Mouse (Mus musculus): ENCODE measurements around the gene Psma5. TPM values are rescaled to one million over a fixed set of nuclear protein-coding genes. Genes with fewer than 3 reads are reported as not detected.

Gene Psma5
- polyA plus RNA-seq, 1 experiment from 2014 or later: 259 TPM

DNA sequence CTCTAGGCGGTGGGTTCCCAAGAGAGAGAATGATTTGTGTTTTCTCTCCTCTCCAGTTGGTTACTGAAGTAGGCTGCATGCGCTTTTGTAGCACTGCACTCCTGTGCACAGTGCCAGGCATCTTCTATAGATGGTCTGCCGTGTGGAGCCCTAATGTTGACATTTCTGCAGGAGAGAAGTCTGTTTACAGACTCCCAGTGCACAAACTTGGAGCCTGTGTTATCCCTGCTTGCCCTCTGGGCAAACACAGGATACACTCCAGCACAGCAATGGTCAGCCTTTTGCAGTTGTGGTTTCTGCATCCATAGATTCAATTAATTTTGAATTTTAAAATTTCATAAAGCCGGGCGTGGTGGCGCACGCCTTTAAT is 40.3 kb downstream of the Psma5 start:
- 0 out of 2 replicates have a peak, but pooled peaks have one; percentile 19 for ATAC-seq (ENCODE audit: low read depth)
- H3K4me3 ChIP-seq: no peak overlapping the region
- 61% methylated on average over 7 of the region's 7 CpGs for WGBS
- no peaks in the 10 kb centered on the region for H3K36me3 ChIP-seq
- peak overlapping the region; percentile 47; the same call in 1 of the 2 replicates for H3K4me2 ChIP-seq
- peak overlapping the region; percentile 58 for H3K9ac ChIP-seq
- no peaks in the 10 kb centered on the region for H3K9me3 ChIP-seq
- H3K27ac ChIP-seq (replicated peaks): peak overlapping the region; percentile 61
- H3K4me1 ChIP-seq (replicated peaks): peaks cover 57% of the 10 kb centered on the region
- H3K27me3 ChIP-seq: no peaks in the 10 kb centered on the region

DNA sequence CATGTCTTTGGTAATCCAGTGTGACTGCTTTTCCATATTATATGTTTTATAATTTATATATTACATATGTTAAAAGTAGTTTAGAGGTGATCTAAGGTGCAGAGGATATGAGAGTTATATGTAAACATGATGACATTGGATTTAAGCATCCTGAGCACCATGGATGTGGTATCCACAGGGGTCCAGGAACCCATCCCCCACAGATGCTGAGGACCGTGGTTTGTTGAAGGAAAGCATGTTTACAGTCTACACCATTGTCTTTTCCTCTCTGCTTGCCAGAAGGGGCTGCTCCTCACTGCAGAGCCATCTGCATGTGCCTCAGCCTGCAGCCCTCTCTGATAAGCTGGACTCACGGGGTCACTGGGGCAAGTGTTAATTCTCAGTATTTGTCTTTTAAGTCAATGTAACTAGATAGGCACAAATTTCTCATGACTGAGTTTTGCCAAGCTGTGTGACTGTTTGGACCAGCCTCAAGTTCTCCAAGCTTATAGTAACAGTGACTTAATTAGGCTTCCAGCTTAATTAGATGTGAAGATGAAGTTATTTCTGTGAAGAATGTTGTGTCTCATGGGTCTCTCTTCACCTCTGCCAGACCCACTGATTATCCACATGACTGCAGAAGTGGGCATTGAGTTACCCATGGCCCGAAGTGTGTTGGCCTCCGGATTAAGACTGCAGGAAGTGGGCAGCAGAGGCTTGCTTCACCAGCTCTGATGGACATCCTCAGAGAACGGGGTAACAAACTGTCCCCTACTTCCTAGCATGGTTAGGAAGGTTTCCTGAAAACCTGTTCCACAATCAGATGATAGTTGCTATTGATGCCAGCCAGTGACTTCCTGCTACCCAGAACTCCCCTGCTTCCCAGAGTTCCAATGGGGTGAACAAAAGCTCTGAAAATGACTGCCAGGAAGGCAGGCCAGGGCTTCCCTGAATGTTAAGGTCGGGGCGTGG is 41.2 kb downstream of the Psma5 start:
- Histone ChIP-seq H3K9me3 (no peaks in the 10 kb centered on the region), H3K27ac (replicated peaks) (no peak overlapping the region), H3K4me2 (no peak overlapping the region), H3K4me3 (no peak overlapping the region), H3K36me3 (no peaks in the 10 kb centered on the region), H3K4me1 (replicated peaks) (peaks cover 55% of the 10 kb centered on the region), H3K27me3 (no peaks in the 10 kb centered on the region), H3K9ac (no peak overlapping the region)
- 68% methylated on average over 7 of the region's 7 CpGs for WGBS
- ATAC-seq (ENCODE audit: low read depth): no peak

DNA sequence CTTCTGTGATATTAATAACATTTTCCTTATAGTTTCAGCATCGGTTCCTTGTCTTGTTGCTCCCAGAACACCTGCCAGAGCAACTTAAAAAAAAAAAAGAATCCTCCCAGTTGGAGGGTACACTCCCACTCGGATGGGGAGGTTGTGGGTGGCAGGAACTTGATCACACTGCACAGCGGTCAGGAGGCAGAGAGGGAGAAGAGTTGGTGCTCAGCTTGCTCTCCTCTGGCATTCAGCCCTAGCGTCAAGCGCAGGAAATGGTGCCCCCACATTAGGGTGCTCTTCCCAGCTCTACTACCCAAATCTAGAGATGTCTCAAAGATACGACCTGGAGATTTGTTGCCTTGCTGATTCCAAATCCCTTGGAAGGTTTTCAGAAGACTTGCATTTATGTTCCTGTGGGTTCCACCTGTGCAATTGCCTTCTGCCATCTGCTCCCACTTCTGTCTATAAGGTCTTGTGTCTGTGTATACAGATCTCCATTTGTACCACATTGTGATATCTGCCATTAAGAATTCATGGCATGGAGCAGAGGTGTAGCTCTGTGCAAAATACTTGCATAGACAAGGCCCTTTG is 43.8 kb downstream of the Psma5 start:
- peaks cover 44% of the 10 kb centered on the region for H3K4me1 ChIP-seq (replicated peaks)
- no peak for ATAC-seq (ENCODE audit: low read depth)
- H3K36me3 ChIP-seq: 0 out of 2 replicates have a peak, but pooled peaks cover 6% of the 10 kb centered on the region
- no peak overlapping the region for H3K27ac ChIP-seq (replicated peaks)
- H3K9me3 ChIP-seq: no peaks in the 10 kb centered on the region
- no peak overlapping the region for H3K4me3 ChIP-seq
- WGBS: 85% methylated on average over 6 of the region's 6 CpGs
- no peak overlapping the region for H3K4me2 ChIP-seq
- H3K27me3 ChIP-seq: no peaks in the 10 kb centered on the region
- H3K9ac ChIP-seq: no peak overlapping the region

DNA sequence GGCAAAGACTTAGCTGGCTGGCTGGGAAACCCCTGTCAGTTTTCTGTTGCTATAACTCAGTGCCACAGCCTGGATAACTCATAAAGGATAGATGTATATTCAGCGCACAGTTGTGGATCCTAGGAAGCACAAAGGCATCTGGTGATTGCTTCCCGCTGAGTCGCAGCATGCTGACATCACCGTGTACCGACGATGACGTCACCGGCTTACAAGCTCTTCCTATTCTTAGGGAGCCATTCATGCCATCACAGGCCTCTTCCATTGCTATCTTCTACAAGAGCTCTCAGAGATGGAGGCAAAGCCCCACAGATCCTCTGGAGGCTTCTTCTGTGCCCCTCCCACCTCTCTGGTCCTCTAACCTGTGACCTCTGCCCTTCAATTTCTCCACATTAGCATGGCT is 47.0 kb downstream of the Psma5 start:
- Histone ChIP-seq H3K4me1 (replicated peaks) (peaks cover 40% of the 10 kb centered on the region), H3K9ac (no peak overlapping the region), H3K27me3 (no peaks in the 10 kb centered on the region), H3K9me3 (no peaks in the 10 kb centered on the region), H3K36me3 (peaks cover 6% of the 10 kb centered on the region; the same call in 1 of the 2 replicates), H3K27ac (replicated peaks) (no peak overlapping the region), H3K4me2 (no peak overlapping the region), H3K4me3 (no peak overlapping the region)
- 94% methylated on average over 8 of the region's 8 CpGs for WGBS
- no peak for ATAC-seq (ENCODE audit: low read depth)

DNA sequence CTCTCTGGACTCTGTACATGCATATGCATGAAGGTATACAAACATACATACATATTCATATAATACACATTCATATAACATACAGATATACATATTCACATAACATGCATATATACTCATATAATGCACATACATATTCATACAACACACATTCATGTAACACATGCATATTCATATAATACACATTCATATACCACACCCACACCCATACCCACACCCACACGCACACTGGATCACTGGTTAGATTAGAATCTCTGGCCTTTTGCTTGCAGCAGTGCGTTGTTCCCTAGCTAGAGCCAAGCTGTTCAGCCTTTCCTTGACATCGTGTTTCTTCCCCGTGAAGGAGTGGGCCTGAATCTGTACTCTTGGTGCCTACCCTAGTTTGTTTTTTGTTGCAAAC is 48.0 kb downstream of the Psma5 start:
- Histone ChIP-seq H3K36me3 (peaks cover 12% of the 10 kb centered on the region; the same call in 1 of the 2 replicates), H3K9ac (no peak overlapping the region), H3K9me3 (no peaks in the 10 kb centered on the region), H3K27me3 (no peaks in the 10 kb centered on the region), H3K27ac (replicated peaks) (no peak overlapping the region), H3K4me3 (no peak overlapping the region), H3K4me2 (no peak overlapping the region), H3K4me1 (replicated peaks) (peaks cover 33% of the 10 kb centered on the region)
- 87% methylated on average over 4 of the region's 4 CpGs for WGBS
- ATAC-seq (ENCODE audit: low read depth): no peak

DNA sequence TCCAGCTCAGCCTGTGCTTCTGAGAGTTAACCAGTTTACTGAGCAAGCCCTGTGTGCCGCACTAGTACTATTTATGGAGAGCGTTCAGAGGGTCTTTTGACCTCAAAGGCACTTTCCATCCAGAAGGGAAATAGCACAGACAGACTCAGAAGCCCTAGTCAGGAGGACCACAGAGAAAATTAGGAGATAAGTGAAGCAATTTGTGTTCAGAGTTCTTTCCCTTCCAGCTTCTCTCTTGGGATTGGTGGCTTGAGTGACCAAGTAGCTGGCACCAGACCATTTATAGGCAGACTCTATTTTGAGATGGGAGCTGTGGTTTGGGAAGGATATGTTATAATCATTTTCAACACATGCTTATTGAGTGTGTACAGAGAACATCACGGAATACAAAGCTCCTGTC is 49.7 kb downstream of the Psma5 start:
- Histone ChIP-seq H3K9ac (no peak overlapping the region), H3K9me3 (no peaks in the 10 kb centered on the region), H3K4me3 (no peak overlapping the region), H3K4me2 (no peak overlapping the region), H3K27ac (replicated peaks) (no peak overlapping the region), H3K36me3 (peaks cover 25% of the 10 kb centered on the region), H3K4me1 (replicated peaks) (peaks cover 37% of the 10 kb centered on the region), H3K27me3 (no peaks in the 10 kb centered on the region)
- ATAC-seq (ENCODE audit: low read depth): no peak
- WGBS: 76% methylated on average over 3 of the region's 3 CpGs

DNA sequence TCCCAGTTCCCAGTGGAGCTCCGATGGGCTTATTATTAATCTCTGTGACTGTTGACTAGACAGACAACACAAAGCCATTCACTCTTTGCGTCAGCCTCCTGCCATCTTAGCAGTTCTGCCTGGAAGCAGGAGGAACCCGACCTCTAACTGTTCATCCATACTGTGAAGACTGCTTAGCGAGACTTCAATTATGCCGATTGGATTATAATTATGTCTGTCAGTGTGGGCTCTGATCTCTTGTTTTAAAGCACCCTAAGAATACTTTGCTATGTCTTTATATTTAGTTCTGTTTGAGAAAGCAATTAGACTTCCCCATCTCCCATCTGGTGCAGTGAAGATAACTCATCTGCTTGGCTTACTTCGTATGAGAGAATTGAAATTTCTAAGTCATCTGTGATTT is 50.8 kb downstream of the Psma5 start:
- no peak overlapping the region for H3K4me3 ChIP-seq
- WGBS: 58% methylated on average over 6 of the region's 6 CpGs
- H3K9ac ChIP-seq: no peak overlapping the region
- no peak for ATAC-seq (ENCODE audit: low read depth)
- H3K36me3 ChIP-seq: peaks cover 34% of the 10 kb centered on the region
- H3K4me2 ChIP-seq: no peak overlapping the region
- H3K27ac ChIP-seq (replicated peaks): peak overlapping the region; percentile 42; the same call in 1 of the 2 replicates
- no peaks in the 10 kb centered on the region for H3K9me3 ChIP-seq
- peaks cover 37% of the 10 kb centered on the region for H3K4me1 ChIP-seq (replicated peaks)
- H3K27me3 ChIP-seq: no peaks in the 10 kb centered on the region

DNA sequence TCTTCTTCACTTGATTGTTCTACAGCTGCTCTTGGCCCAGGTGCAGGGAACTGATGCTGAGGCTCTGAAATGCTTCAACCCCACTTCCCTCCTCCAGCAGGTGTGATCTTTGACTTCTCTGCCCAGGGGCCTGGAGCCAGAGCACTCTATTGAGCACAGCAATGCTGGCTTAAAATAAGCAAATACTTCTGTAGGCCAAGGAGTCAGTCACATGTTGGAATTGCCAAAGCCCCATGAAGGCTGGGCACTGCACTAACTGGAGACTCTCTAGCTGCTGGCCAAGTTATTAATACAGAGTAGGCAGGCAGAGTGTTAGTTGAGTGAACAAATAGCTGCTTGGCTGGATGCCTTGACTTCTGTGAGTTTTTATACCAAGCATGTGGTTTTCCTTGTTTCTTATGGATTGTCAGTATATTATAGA is 54.2 kb downstream of the Psma5 start:
- Histone ChIP-seq H3K9ac (no peak overlapping the region), H3K36me3 (peaks cover 34% of the 10 kb centered on the region), H3K9me3 (no peaks in the 10 kb centered on the region), H3K4me1 (replicated peaks) (peaks cover 35% of the 10 kb centered on the region), H3K27ac (replicated peaks) (no peak overlapping the region), H3K27me3 (no peaks in the 10 kb centered on the region), H3K4me3 (no peak overlapping the region), H3K4me2 (no peak overlapping the region)
- ATAC-seq (ENCODE audit: low read depth): no peak

DNA sequence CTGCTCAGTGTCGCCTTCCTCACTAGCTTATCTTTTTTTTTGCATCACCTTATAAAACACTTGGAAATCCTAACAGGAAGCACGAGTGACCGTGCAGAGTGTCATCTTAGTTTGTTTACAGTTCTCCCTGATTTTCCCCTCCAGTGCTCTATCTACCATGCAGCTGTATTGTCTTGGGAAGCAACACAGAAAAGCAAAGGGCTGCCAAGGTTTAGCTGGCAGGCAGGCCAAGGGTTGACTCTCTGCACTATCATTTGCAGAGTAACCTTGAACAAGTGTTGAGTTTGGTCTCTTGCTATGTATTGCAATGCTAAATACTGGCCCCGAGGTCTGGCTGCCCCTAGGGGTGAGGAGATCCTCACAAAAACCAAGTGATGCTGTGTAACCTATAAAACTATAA is 55.0 kb downstream of the Psma5 start:
- H3K9me3 ChIP-seq: no peaks in the 10 kb centered on the region
- no peak overlapping the region for H3K4me3 ChIP-seq
- ATAC-seq (ENCODE audit: low read depth): no peak
- peaks cover 27% of the 10 kb centered on the region for H3K4me1 ChIP-seq (replicated peaks)
- no peak overlapping the region for H3K27ac ChIP-seq (replicated peaks)
- peaks cover 34% of the 10 kb centered on the region for H3K36me3 ChIP-seq
- 85% methylated on average over 4 of the region's 4 CpGs for WGBS
- no peaks in the 10 kb centered on the region for H3K27me3 ChIP-seq
- no peak overlapping the region for H3K9ac ChIP-seq
- no peak overlapping the region for H3K4me2 ChIP-seq

DNA sequence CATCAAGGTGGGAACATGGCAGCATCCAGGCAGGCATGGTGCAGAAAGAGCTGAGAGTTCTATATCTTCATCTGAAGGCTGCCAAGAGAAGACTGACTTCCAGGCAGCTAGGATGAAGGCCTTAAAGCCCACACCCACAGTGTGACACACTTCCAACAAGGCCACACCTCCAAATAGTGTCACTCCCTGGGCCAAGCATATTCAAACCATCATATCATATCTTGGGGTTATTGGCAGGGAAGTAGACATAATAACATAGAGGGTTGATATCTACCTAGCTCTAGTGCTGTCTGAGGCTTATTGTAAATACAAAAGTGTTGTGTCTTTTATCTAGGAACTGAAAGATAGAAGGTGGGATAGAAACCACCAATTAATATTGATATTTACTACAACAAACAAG is 55.7 kb downstream of the Psma5 start:
- ATAC-seq (ENCODE audit: low read depth): no peak
- Histone ChIP-seq H3K27me3 (no peaks in the 10 kb centered on the region), H3K9ac (no peak overlapping the region), H3K27ac (replicated peaks) (no peak overlapping the region), H3K36me3 (peaks cover 34% of the 10 kb centered on the region), H3K4me3 (no peak overlapping the region), H3K9me3 (no peaks in the 10 kb centered on the region), H3K4me1 (replicated peaks) (peaks cover 22% of the 10 kb centered on the region), H3K4me2 (no peak overlapping the region)

DNA sequence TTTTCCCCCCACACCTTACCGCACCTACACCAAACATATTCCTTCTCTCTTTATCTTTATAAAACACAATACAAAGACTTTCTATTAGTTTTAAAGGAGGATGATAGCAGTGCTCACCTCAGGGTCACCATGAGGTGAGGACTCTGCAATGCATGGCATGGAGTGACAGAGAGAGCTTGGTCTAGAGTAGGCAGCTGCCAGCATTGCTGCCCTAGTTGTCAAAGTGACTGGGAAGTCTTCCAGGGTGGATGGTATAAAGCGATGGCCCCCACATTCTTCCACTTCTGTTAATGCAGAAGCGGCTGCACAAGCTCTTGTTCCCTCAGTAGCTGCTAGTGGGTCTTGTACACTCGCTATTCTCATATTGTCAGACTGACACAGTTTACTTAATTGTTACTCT is 56.4 kb downstream of the Psma5 start:
- no peak for ATAC-seq (ENCODE audit: low read depth)

DNA sequence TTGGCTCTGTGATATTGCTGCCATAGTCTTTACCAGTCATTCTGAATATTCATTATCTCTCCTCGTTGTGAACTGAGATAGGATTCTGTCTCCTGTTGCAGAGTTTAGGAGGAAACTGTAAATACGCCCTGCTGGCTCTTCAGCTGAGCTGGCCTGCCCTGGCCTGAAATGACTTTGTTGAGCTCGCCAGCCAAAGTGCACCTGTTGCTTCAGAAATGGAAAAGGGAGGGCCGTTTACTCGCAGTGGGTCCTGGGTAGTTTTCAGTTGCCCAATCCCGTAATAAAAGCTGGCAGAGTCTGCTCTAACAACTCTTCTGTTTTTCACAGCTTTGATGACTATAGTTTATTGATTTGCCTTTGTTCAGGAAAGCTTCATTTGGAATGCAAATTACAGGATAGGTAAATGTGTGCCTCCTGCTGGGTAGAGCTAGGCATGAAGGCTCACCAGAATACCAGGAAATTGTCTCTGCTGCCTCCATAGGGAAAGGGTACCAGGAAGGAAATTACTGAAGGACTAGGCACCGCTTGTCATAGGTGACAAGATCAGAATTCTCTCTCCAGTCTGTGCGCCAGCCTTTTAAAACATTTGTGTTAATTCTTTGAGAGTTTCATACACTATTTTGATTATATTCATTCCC is 57.4 kb downstream of the Psma5 start:
- H3K9me3 ChIP-seq: no peaks in the 10 kb centered on the region
- H3K4me2 ChIP-seq: no peak overlapping the region
- no peaks in the 10 kb centered on the region for H3K27me3 ChIP-seq
- peaks cover 11% of the 10 kb centered on the region; the same call in 1 of the 2 replicates for H3K4me1 ChIP-seq (replicated peaks)
- no peak overlapping the region for H3K4me3 ChIP-seq
- no peak for ATAC-seq (ENCODE audit: low read depth)
- no peak overlapping the region for H3K27ac ChIP-seq (replicated peaks)
- peaks cover 28% of the 10 kb centered on the region for H3K36me3 ChIP-seq
- H3K9ac ChIP-seq: no peak overlapping the region
- 39% methylated on average over 8 of the region's 8 CpGs for WGBS

More for the DNA sequence above, 56.4 kb downstream of the Psma5 start:
- Histone ChIP-seq H3K27me3 (no peaks in the 10 kb centered on the region), H3K27ac (replicated peaks) (no peak overlapping the region), H3K9me3 (no peaks in the 10 kb centered on the region), H3K4me1 (replicated peaks) (peaks cover 15% of the 10 kb centered on the region), H3K4me2 (no peak overlapping the region), H3K9ac (no peak overlapping the region), H3K4me3 (no peak overlapping the region), H3K36me3 (peaks cover 34% of the 10 kb centered on the region)
- WGBS: 89% methylated on average over 4 of the region's 4 CpGs
